Mouse (Mus musculus) thymus, postnatal 4 days (tissue): Measurements from ENCODE around the gene Olfr651.
"Not testable (repeated sequence)": the region's sequence is repeated elsewhere in the genome, so short reads cannot be mapped to it uniquely, and the experiment has no call there.

ENCODE experiments used
- DNase-seq: peaks from one replicate; pipeline ENCODE4 v3.0.0; 2021

Gene Olfr651

DNA sequence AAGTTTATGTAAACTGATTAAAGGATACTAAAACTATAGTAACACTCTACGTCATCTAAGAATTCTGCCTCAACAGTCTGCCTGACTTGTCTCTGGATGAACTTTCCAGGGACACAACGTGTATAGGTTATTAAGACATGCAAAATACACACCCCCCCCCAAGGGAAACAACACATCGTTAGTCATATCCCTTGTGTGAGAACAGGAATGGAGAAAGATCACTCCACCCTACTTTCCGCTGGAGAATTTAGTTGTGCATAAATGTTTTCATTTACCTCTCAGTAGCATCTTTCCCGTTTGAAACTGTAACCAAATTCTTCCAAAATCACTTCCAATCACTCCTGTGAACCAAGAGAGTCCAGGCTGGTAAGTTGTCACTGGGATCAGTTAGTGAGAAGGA, at the start of gene Olfr651:
Gene Olfr651, plus strand, starts transcription at position 301 of the 400 bp plus-strand sequence.
- no peak for DNase-seq

DNA sequence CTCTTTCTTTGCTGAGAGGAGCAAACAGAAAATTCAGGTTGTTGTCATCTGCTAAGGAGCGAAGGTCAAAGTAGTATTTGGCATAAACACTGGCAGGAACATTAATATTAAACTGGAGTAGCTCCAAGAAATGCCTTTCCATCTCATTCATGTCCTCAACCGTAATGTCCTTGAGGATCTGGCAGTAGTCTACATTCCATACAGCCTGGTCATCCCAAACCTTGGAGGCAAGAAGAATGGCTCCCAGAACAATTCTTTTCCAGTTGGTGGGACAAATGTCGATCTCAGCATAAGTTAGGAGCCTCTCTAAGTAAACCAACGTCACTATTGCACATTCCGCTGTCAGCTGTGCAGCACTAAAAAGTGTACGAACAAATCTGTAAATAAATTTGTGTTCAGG, 48.7 kb upstream of the Olfr651 start:
- not testable (repeated sequence) for DNase-seq

- peak; percentile 9 for DNase-seq
Measured at GRCm38 (mm10) chr7:104501589-104502371, 48.2 kb upstream of the Olfr651 start.

DNA sequence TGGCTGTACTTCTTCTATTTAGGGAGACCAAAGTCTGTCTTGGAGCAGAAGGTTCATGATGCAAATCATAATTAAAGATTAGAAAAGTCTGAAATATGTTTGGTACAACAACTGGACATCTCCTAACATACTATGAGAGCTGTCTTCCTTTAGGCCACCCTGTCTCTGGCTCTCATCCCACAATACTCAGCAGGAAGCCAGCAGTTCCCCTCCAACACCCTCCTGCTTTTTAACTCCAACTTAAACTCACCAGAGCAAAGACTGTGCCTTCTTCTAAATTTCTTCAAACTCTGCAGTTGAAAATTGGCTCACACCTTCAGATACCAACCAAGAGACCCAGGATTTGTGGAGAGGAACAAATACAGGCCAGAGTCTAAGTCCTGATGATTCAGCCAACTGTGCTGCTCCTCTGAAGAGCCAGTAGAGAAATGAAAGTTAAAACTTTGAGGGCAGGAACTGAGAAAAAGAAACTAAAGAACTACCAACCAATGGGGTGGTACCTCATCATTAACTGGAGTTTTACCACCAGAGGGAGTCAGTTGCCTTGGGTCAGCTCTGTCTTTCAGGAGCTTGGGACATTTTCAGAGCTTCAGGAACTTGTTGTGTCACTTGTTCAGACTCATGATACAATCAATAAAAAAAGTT, 42.4 kb upstream of the Olfr651 start, which contains the start of gene Trim30d:
Gene Trim30d, minus strand, starts transcription at position 429 of the 645 bp plus-strand sequence.
- DNase-seq: not testable (repeated sequence)

GRCm38 (mm10) chr7:104552700-104553099, 2.8 kb downstream of the Olfr651 start:
- DNase-seq: no peak

DNA sequence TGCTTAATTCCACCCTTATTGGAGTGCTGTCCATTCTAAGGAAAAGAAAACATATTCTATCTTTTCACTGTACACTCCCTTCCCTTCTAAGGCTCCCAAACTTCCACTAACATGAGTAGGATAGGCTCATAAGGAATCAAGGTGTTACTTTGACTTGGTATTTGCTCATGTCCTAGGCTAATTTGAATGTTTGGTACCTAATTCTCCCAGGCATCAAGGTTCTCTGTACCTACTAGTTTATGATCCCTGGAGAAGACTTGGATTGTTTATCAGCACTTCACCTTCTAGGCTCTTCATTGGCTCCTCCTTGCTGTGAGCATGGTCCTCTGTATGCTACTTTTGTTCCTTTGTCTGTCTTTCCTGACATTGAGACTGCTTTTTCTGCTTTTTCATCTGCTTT, 10.7 kb downstream of the Olfr651 start, which contains the start of gene Olfr652:
Gene Olfr652, plus strand, starts transcription at position 301 of the 400 bp plus-strand sequence.
- no peak for DNase-seq

- DNase-seq: no peak
Measured at GRCm38 (mm10) chr7:104577014-104577413, 27.1 kb downstream of the Olfr651 start, which contains the start of gene Olfr653. Gene Olfr653 (plus strand): TSS chr7:104577314.

- DNase-seq: no peak
Measured at GRCm38 (mm10) chr7:104580846-104581245, 30.9 kb downstream of the Olfr651 start.

DNA sequence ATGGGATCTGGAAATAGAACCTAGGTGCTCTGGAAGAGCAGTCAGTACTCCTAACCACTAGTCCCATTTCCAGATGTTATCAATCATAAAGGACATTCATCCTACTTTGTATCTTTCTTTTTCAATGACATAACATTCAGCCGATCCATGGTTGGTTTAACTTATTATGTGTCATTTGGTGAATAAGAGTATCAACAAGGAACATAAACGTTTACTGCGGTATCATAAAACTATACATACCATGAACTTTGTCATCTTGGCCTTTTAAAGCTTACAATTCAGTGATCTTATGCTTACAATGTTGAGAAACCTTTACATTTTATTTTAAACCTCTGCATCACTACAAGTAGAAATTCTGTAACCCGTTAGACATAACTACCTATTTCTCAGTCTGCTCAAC, 31.5 kb downstream of the Olfr651 start:
- no peak for DNase-seq

GRCm38 (mm10) chr7:104586725-104587124, 36.8 kb downstream of the Olfr651 start, which contains the start of gene Olfr654:
Gene Olfr654 (plus strand): TSS chr7:104587025.
- no peak for DNase-seq

DNA sequence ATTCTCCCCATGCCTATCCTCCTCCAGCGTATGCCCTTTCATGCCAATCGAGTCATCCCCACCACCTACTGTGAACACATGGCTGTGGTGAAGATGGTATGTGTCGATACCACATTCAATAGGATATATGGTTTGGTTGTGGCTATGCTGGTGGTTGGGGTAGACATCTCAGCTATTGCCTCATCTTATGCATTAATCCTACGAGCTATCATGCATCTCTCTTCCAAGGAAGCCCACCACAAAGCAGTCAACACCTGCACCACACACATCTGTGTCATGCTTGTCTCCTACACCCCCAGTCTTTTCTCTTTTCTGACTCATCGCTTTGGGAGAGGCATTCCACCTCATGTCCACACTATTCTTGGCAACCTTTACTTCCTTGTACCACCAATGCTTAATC, 38.3 kb downstream of the Olfr651 start:
- DNase-seq: no peak

DNA sequence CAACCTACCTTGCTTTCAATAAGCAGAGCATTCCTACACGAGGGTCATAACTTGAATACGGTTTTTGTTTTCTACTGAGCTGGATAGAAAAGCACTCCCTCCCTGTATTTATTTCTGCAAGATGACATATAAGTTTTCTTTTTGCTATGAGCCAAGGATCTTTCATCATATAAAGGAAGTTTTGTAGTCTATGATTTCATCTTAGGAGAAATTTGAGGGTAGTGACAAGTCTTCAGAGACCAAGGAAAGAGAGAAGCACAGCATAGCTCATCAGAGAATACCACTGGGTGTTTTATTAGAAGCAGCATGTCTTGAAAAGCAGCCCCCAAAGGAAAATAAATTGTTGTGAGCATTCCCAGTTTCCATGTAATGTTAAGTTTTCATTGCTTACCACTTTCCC, 51.7 kb downstream of the Olfr651 start, which contains the start of gene Olfr655:
Gene Olfr655, minus strand, starts transcription at position 101 of the 400 bp plus-strand sequence.
- DNase-seq: no peak

GRCm38 (mm10) chr7:104603173-104603572, 53.2 kb downstream of the Olfr651 start:
- DNase-seq: peak; percentile 77
